Mouse (Mus musculus) small intestine, adult 2 months (tissue): ENCODE measurements around the gene Gm20828. TPM values are rescaled to one million over a fixed set of nuclear protein-coding genes. Genes with fewer than 3 reads are reported as not detected.
"Not testable (repeated sequence)": the region's sequence is repeated elsewhere in the genome, so short reads cannot be mapped to it uniquely, and the experiment has no call there.

ENCODE experiments used
- H3K27ac ChIP-seq: fragments of 200-500 bp; 2 replicates; pipeline ENCODE4 v1.5.1; 2012; ENCODE audit warnings: low read depth, low read length, control low read depth, inconsistent platforms; ENCODE audit not compliant: insufficient read depth
- H3K27me3 ChIP-seq: fragments of 200-500 bp; 2 replicates; pipeline ENCODE4 v1.6.1; 2012; ENCODE audit warnings: mild to moderate bottlenecking, moderate library complexity, low read length, inconsistent platforms; ENCODE audit not compliant: control insufficient read depth, insufficient read depth
- H3K36me3 ChIP-seq: fragments of 200-500 bp; 2 replicates; pipeline ENCODE4 v1.6.1; 2012; ENCODE audit warnings: mild to moderate bottlenecking, low read length, control low read depth, inconsistent platforms; ENCODE audit not compliant: control insufficient read depth, insufficient read depth
- H3K4me1 ChIP-seq: fragments of 200-500 bp; 2 replicates; pipeline ENCODE4 v1.6.1; 2012; ENCODE audit warnings: low read length, inconsistent platforms, mixed read lengths; ENCODE audit not compliant: control insufficient read depth, insufficient read depth, insufficient read length
- H3K4me3 ChIP-seq: fragments of 200-500 bp; 2 replicates; pipeline ENCODE4 v1.5.1; 2012; ENCODE audit warnings: low read depth, mild to moderate bottlenecking, control low read depth, inconsistent platforms, low read length, moderate library complexity
- WGBS: fragments of 180-500 bp; shearing (Covaris S2); methylation state at CpG from one replicate; pipeline ENCODE4 v1.1.7; 2018; 5-methylcytosine and 5-hydroxymethylcytosine counted together
- polyA plus RNA-seq: library from polyadenylated mRNA; depleted of rRNA; stranded (reverse); fragments of >200 nt; gene quantifications from 2 replicates; pipeline ENCODE4 v1.2.3, GENCODE M21; 2012; rRNA removed

Gene Gm20828
- polyA plus RNA-seq = not detected in 2 replicates

DNA sequence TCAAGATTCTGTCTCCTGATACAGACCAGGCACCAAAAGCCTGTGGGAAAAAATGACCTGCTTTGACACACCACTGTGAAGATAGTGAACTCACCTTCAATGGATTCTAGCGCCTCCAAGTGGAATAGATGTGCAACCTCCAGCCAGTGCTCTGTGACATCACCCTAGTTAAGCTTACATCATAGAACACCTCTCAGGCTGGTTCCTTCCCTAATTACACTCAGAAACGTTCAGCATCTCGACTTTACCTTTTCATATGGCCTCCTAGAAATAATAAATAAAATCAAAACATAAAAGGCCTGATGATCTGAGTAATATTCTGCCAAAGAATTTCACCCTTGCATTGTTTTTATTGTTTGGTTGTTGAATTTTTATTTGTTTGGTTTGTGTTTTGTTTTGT lies at the start of gene Gm20828:
TSS of gene Gm20828 (minus strand) at position 101 of the 400 bp plus-strand sequence.
- WGBS = no CpG with 5 or more reads among the region's 3 CpGs
- H3K27ac ChIP-seq, H3K4me1 ChIP-seq, H3K27me3 ChIP-seq, H3K4me3 ChIP-seq, H3K36me3 ChIP-seq: not testable (repeated sequence)
